Mouse (Mus musculus) heart, embryonic 16.5 days (tissue): Measurements from ENCODE around the gene Dnajc19. TPM values are rescaled to one million over a fixed set of nuclear protein-coding genes. Genes with fewer than 3 reads are reported as not detected.

Source experiments
- ATAC-seq: fragments of 200-750 bp; cut with Nextera tagmentation; replicated peaks from 2 replicates; pipeline ENCODE4 v1.8.0; 2017; ENCODE audit warnings: moderate number of reproducible peaks; ENCODE audit not compliant: insufficient read depth, low FRiP score; ENCODE audit errors: extremely low read depth
- H3K27ac ChIP-seq: fragments of 300-500 bp; sonication (generic); 2 replicates; pipeline ENCODE4 v1.5.1; 2014; ENCODE audit warnings: mild to moderate bottlenecking, low read length, control low read depth, moderate library complexity
- H3K27me3 ChIP-seq: fragments of 300-500 bp; sonication (generic); 2 replicates; pipeline ENCODE4 v1.6.1; 2014; ENCODE audit warnings: low read length, mixed read lengths; ENCODE audit not compliant: control insufficient read depth, insufficient read depth
- H3K36me3 ChIP-seq: fragments of 300-500 bp; sonication (generic); 2 replicates; pipeline ENCODE4 v1.6.1; 2014; ENCODE audit not compliant: control insufficient read depth, insufficient read depth
- H3K4me1 ChIP-seq: fragments of 300-500 bp; sonication (generic); 2 replicates; pipeline ENCODE4 v1.6.1; 2014; ENCODE audit warnings: low read length, mixed read lengths; ENCODE audit not compliant: control insufficient read depth, insufficient read depth
- H3K4me2 ChIP-seq: fragments of 300-500 bp; sonication (generic); 2 replicates; pipeline ENCODE4 v1.6.1; 2014; ENCODE audit warnings: low read depth, mild to moderate bottlenecking, control low read depth, low read length
- H3K4me3 ChIP-seq: fragments of 300-500 bp; sonication (generic); 2 replicates; pipeline ENCODE4 v1.5.1; 2014; ENCODE audit warnings: mild to moderate bottlenecking, control low read depth, low read length
- H3K9ac ChIP-seq: fragments of 300-500 bp; sonication (generic); 2 replicates; pipeline ENCODE4 v1.6.1; 2014; ENCODE audit warnings: low read length, control low read depth
- H3K9me3 ChIP-seq: fragments of 300-500 bp; sonication (generic); replicated peaks from 2 replicates; pipeline ENCODE4 v1.6.1; 2016; ENCODE audit warnings: low read length; ENCODE audit not compliant: control insufficient read depth
- WGBS: fragments of 180-500 bp; shearing (Covaris S2); extraction: QIAGEN DNeasy Blood & Tissue Kit; methylation state at CpG from one replicate; pipeline ENCODE4 v1.1.7; 2014; 5-methylcytosine and 5-hydroxymethylcytosine counted together
- polyA plus RNA-seq: library from polyadenylated mRNA; unstranded; fragments of >200 nt; fragmentation: Nextera tagmentation; extraction: Ambion mirVana; gene quantifications from 2 replicates; pipeline ENCODE4 v1.2.1, GENCODE M21; 2015

Dnajc19 gene
- polyA plus RNA-seq = 123 and 126 TPM in 2 replicates

DNA sequence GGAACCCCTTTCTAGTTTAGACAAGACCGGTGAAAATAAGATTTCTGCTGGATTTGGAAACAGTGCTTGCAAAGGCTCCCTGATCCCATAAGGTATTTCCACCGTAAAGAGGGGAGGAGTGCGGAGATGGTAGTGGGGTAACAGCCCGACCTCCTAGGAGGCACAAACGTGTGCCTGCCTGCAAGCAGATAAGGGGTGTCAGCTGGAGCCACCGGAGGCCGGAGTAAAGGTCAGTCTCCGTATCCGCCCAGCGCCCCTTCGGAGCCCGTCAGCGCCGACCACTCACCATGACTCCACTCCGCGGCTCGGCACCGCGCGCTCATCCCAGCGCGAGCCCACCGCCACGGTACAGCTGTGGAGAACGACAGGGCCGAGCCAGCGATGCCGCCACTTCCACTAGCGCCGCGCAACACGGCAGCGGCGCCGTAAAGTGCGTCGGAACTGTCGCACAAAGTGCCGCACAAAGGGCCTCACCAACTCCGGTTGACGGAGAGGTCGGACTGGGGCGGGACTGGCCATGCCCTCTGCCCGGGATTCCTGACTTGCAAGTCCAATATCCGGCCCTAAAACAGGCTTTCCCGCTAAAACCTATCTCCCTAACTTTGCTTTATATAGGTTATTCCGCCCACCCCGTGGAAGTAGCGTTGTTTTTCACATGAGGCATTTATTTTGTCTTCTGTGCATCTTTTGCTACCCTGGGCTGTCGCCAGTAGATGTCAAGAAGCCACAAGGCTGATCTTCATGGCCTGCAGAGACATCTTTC lies at the start of gene Dnajc19:
Dnajc19 (minus strand) TSS at position 422 of the 763 bp plus-strand sequence.
- peak; percentile 91 for ATAC-seq
- peak within 1 kb of the TSS; percentile 87 for H3K4me2 ChIP-seq
- WGBS = under 1% methylated on average over 44 of the region's 50 CpGs
- H3K27ac ChIP-seq = peak within 1 kb of the TSS; percentile 78
- no peaks in the 10 kb centered on the region for H3K27me3 ChIP-seq
- peak within 1 kb of the TSS; percentile 94 for H3K9ac ChIP-seq
- H3K36me3 ChIP-seq = peaks cover 8% of the 10 kb centered on the region; the same call in 1 of the 2 replicates
- H3K4me3 ChIP-seq = peak within 1 kb of the TSS; percentile 88
- H3K4me1 ChIP-seq = peaks cover 12% of the 10 kb centered on the region
- H3K9me3 ChIP-seq = no peaks in the 10 kb centered on the region

DNA sequence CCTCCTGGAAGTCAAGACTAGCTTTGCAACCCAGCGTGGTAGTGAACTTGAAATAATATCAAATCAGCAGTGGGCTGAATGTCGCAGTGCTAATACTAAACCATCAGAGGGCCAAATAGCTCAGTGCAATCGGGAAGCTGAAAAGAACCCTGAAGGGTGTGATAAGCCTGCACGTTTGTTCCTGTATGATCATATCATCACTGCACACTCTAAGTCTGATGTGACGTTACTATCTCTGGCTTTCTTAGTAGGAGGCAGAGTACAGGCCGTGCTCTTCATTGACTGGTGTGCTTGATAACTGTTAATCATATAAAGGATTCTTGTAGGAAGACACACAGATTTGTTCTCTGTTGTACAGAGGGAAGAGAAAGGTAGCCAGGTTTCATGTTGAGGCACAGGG lies 48.8 kb upstream of the Dnajc19 start:
- H3K9ac ChIP-seq = no peak overlapping the region
- no peak overlapping the region for H3K27ac ChIP-seq
- 54% methylated on average over 6 of the region's 6 CpGs for WGBS
- no peaks in the 10 kb centered on the region for H3K36me3 ChIP-seq
- no peak overlapping the region for H3K4me2 ChIP-seq
- no peak overlapping the region for H3K4me3 ChIP-seq
- H3K4me1 ChIP-seq = no peaks in the 10 kb centered on the region
- no peaks in the 10 kb centered on the region for H3K9me3 ChIP-seq
- ATAC-seq = no peak
- H3K27me3 ChIP-seq = no peaks in the 10 kb centered on the region

DNA sequence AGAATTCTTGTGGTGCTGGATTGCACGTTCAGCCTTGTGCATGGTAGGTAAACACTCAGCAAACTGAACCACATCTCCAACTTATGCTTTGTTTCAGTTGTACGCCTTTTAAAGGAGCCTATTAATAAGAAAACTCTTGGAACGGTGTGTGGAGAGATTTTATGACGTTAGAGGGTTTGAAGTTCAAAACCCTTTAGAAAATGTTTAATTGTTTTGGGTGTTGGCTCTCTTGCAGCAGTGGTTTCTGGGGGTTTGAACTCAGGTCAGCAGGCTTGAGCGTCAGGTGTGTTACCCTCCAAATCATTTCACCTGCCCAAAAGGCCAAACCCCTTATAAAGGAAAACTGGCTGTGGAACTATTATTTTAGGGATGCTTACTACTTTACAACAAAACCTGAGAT lies 40.2 kb upstream of the Dnajc19 start:
- H3K27me3 ChIP-seq = no peaks in the 10 kb centered on the region
- no peak overlapping the region for H3K9ac ChIP-seq
- no peaks in the 10 kb centered on the region for H3K4me1 ChIP-seq
- H3K4me2 ChIP-seq = no peak overlapping the region
- no peaks in the 10 kb centered on the region for H3K36me3 ChIP-seq
- no peak overlapping the region for H3K27ac ChIP-seq
- WGBS = 82% methylated on average over 5 of the region's 5 CpGs
- no peak overlapping the region for H3K4me3 ChIP-seq
- no peaks in the 10 kb centered on the region for H3K9me3 ChIP-seq
- no peak for ATAC-seq

DNA sequence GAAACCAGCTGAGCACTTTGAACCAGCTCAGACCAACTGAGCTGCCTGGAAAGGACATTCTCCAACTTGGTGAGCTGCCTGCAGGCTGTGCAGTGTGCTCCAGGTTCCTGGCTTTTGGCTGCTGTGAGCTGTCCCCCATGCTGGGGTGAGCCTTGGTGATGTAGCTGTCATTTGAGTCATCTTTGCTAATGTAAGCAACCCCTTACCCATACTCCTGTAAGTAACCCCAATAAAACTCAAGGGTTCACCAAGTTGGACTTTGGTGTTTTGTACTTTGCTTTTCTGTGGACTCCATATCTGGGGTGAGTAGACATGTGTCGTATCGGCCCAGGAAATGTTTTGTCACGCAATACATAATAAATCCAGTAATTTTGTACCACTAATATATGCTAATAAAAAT lies 39.7 kb upstream of the Dnajc19 start:
- Histone ChIP-seq H3K27ac (no peak overlapping the region), H3K4me1 (no peaks in the 10 kb centered on the region), H3K4me3 (no peak overlapping the region), H3K27me3 (no peaks in the 10 kb centered on the region), H3K9ac (no peak overlapping the region), H3K36me3 (no peaks in the 10 kb centered on the region), H3K9me3 (no peaks in the 10 kb centered on the region), H3K4me2 (no peak overlapping the region)
- 90% methylated on average over 3 of the region's 3 CpGs for WGBS
- no peak for ATAC-seq

DNA sequence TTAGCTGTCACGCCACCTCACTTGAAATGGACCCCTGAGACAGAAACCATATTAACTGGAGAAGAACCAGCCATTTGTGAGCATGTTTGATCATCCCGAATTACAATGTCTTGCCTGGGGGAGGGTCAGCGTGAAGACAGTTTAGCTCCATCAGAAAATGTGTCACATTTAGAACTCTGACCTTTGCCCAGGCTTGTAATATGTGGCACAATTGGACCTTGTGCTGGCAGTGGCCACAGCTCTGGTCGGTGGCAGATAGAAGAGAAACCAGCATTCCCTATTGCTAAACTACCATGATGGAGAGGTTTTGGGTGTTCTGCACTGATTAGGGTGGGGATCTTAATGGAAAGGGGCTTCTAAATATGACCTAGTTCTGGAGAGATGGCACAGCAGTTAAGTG lies 38.7 kb upstream of the Dnajc19 start:
- Histone ChIP-seq H3K27ac (no peak overlapping the region), H3K4me3 (no peak overlapping the region), H3K27me3 (no peaks in the 10 kb centered on the region), H3K4me1 (no peaks in the 10 kb centered on the region), H3K9me3 (no peaks in the 10 kb centered on the region), H3K4me2 (no peak overlapping the region), H3K36me3 (no peaks in the 10 kb centered on the region), H3K9ac (no peak overlapping the region)
- 77% methylated on average over 4 of the region's 4 CpGs for WGBS
- no peak for ATAC-seq

DNA sequence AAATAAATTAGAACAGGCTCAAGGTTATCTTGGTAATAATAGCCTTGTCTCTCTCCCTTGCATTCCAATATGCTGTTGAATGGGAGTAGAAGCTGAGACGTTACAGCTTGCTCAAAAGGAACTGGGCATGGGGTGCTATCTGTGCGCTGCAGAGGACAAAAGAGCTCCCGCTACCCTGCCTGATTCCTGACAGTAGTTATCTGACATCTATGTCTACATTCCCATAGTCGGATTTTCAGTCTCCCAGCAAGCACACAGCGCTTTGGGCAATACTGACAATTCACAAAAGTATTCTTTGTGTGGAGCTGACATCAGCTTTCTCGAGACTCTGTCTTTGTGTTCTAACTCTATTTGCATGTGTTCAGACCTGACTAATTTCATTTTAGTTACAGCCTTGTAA lies 34.7 kb upstream of the Dnajc19 start:
- no peaks in the 10 kb centered on the region for H3K36me3 ChIP-seq
- H3K9me3 ChIP-seq = no peaks in the 10 kb centered on the region
- no peak for ATAC-seq
- WGBS = 51% methylated on average over 6 of the region's 6 CpGs
- H3K4me2 ChIP-seq = no peak overlapping the region
- no peak overlapping the region for H3K4me3 ChIP-seq
- H3K27me3 ChIP-seq = no peaks in the 10 kb centered on the region
- no peak overlapping the region for H3K27ac ChIP-seq
- no peaks in the 10 kb centered on the region for H3K4me1 ChIP-seq
- H3K9ac ChIP-seq = no peak overlapping the region

DNA sequence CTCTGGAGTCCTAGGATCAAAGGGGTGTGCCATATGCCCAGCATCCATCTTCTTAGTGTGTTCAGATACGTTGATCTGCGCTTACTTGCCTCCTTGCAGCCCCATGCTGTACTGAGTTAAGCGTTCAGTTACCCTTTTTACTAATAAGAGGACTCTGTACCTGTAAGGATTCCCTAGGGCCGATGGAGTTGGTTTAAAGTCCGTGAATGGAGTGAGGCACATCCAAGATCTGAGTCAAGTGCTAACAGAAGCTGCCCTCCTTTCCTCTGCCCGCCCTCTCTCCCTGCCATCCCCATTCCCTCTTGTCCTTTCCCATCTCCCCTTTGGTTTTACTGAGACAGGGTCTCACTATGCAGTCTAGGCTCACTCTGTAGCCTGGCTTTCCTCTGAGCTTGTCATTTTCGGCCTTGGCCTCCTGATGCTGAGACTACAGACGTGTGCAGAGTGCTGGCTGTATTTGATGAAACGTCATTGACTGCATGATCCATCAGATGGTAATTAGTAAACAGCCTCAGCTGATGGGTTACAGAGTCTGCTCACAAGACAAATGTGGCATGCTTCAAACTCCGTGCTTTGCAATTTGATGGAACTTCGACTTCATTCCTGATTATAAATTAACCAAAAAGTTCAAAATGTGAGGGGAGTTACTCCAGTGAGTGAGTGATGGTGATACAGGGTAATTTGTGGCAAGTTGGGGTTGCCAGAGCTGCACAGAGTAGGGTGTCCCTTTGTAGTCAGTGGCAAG lies 31.0 kb upstream of the Dnajc19 start:
- Histone ChIP-seq H3K4me2 (no peak overlapping the region), H3K36me3 (no peaks in the 10 kb centered on the region), H3K9me3 (no peaks in the 10 kb centered on the region), H3K9ac (no peak overlapping the region), H3K27me3 (no peaks in the 10 kb centered on the region; the same call in 1 of the 2 replicates), H3K4me3 (no peak overlapping the region), H3K4me1 (no peaks in the 10 kb centered on the region), H3K27ac (no peak overlapping the region)
- WGBS = 66% methylated on average over 11 of the region's 11 CpGs
- ATAC-seq = no peak

DNA sequence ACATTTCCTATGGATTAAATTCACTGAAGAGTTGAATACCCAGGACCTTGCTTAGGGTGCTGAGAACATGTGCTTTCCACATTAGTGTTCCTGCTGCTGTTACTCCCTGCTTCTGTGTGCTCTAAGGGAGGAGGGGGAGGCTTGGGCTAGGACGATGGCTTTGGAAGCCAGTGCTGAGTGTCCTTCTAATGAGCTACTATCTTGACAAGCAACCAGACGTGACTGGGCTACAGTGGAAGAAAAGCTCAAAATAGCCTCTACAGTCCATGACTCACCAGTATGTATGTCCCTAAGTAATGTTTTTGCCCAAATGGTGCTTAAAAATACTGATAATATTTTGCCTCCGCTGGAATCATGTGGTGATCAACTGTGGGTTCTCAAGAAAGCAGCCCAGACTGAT lies 26.5 kb upstream of the Dnajc19 start:
- Histone ChIP-seq H3K4me2 (no peak overlapping the region), H3K4me1 (no peaks in the 10 kb centered on the region), H3K36me3 (no peaks in the 10 kb centered on the region), H3K9ac (no peak overlapping the region), H3K4me3 (no peak overlapping the region), H3K27ac (no peak overlapping the region), H3K27me3 (peaks cover 4% of the 10 kb centered on the region), H3K9me3 (no peaks in the 10 kb centered on the region)
- no peak for ATAC-seq
- WGBS = 36% methylated on average over 3 of the region's 3 CpGs

DNA sequence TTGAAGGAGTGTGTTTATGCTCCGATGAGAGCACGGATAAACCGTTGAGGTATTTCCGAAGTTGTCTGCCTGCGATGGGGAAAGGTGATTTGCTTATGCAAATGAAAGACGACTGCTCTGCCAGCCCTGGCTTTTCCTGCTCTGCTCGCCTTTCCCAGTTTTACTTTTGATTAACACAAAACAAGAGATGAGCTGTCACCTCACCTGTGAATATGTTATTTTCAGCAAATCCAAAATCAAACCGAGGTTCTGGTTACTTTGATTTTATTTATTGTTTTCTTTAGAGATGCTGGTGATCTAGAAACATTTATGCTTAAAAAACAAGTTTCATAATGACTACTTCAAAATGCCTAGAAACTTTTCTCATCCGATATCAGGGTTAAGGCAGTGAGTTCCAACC lies 25.3 kb upstream of the Dnajc19 start:
- Histone ChIP-seq H3K4me2 (peak overlapping the region; percentile 43), H3K27me3 (peaks cover 4% of the 10 kb centered on the region), H3K4me1 (no peaks in the 10 kb centered on the region), H3K36me3 (no peaks in the 10 kb centered on the region), H3K4me3 (no peak overlapping the region; the same call in 1 of the 2 replicates), H3K9me3 (no peaks in the 10 kb centered on the region), H3K27ac (no peak overlapping the region), H3K9ac (no peak overlapping the region)
- ATAC-seq = no peak
- WGBS = 8% methylated on average over 9 of the region's 9 CpGs
